Mouse (Mus musculus) olfactory bulb, adult 2 months (tissue): ENCODE data around the gene Tomm40. TPM values are rescaled to one million over a fixed set of nuclear protein-coding genes. Genes with fewer than 3 reads are reported as not detected.

ENCODE experiments used
- H3K27ac ChIP-seq: fragments of 200-500 bp; 2 replicates; pipeline ENCODE4 v1.5.1; 2012; ENCODE audit warnings: low read depth, low read length; ENCODE audit not compliant: insufficient read depth
- H3K4me1 ChIP-seq: fragments of 200-500 bp; 2 replicates; pipeline ENCODE4 v1.6.1; 2012; ENCODE audit warnings: low read length; ENCODE audit not compliant: control insufficient read depth, insufficient read depth
- H3K4me3 ChIP-seq: fragments of 200-500 bp; 2 replicates; pipeline ENCODE4 v1.5.1; 2012; ENCODE audit warnings: mild to moderate bottlenecking, low read depth, low read length, moderate library complexity; ENCODE audit not compliant: insufficient read depth
- CTCF ChIP-seq: fragments of 200-500 bp; IDR thresholded peaks from 2 replicates; pipeline ENCODE4 v1.5.1; 2012; ENCODE audit warnings: low read depth, mild to moderate bottlenecking, low read length, moderate library complexity; ENCODE audit not compliant: insufficient read depth
- POLR2A ChIP-seq: fragments of 200-500 bp; IDR thresholded peaks from 2 replicates; pipeline ENCODE4 v1.6.1; 2012; ENCODE audit warnings: mild to moderate bottlenecking, low read depth, low read length, moderate library complexity; ENCODE audit not compliant: insufficient read depth
- WGBS: fragments of 180-500 bp; shearing (Covaris S2); methylation state at CpG from one replicate; pipeline ENCODE4 v1.1.7; 2018; 5-methylcytosine and 5-hydroxymethylcytosine counted together
- polyA plus RNA-seq: library from polyadenylated mRNA; stranded (reverse); fragments of >200 nt; gene quantifications from 2 replicates; pipeline ENCODE4 v1.2.4, GENCODE M21; 2012; ENCODE audit warnings: low replicate concordance; ENCODE audit not compliant: missing spikeins, insufficient read depth, insufficient read length

The Tomm40 gene
- polyA plus RNA-seq = not detected in 2 replicates

DNA sequence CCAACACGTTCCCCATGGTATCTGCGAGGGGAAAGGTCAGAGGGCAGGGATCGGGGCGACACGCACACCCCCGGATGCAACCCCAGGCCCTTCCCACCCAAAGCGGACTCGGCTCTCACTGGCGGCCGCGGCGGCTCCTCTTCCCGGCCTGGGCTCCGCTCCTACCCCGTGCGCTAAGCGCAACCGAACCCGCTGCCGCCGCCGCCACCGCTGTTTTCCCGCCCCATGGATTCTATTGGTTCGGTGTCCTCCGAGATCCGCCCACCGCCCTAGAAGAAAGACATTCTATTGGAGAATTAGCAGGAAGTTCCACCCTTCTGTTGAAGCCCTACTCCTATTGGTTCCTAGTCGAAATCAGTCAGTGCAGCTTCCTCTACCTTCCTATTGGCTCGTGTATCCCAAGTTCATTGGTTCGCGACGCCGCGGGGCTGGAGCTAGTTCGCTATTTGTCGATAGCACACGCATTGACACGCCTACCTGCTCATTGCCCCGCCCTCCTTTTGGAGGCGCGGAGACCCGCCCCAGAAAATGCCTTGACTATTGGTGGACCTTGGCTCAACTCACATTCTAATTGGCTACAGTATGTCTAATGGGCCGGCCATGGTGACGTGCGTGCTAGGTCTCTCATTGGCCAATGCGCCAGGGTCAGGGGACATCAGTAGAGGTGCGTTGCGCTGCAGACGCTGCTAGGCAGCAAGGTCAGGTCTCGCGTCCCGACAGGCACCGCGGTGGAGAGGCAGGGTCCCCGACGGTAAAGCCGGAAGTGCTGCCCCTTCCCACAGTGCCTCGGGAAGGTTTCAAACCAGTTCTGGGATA is at the start of gene Tomm40:
TSS of gene Tomm40 (minus strand) at position 200 of the 816 bp plus-strand sequence.
- Histone ChIP-seq H3K4me1 (peaks cover 11% of the 10 kb centered on the region), H3K4me3 (peak within 1 kb of the TSS; percentile 67), H3K27ac (peak within 1 kb of the TSS; percentile 89)
- under 1% methylated on average over 59 of the region's 59 CpGs for WGBS
- peak; percentile 47; the same call in 1 of the 2 replicates for TF ChIP-seq POLR2A
- TF ChIP-seq CTCF = no peak

DNA sequence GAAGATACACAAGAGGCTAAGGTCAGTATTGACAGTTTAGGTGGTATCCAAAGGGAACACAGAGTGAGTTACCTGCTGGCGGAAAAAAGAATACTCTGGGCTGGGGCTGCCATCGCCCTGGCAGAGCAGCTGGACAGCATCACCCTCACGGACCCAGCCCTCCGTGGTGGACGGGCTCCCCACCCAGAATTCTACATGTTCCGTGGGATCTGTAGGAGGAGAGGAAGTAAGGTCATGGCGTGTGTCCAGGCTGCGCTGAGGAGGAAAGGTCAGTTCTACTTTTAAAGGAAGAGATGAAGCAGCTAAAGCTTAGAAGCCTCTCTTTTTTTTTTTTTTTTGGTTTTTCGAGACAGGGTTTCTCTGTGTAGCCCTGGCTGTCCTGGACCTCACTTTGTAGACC is 49.3 kb upstream of the Tomm40 start:
- H3K27ac ChIP-seq = no peak overlapping the region
- 0 out of 2 replicates have a peak, but pooled peaks cover 5% of the 10 kb centered on the region for H3K4me1 ChIP-seq
- 83% methylated on average over 9 of the region's 9 CpGs for WGBS
- TF ChIP-seq POLR2A (no peak), CTCF (no peak)
- H3K4me3 ChIP-seq = no peak overlapping the region

DNA sequence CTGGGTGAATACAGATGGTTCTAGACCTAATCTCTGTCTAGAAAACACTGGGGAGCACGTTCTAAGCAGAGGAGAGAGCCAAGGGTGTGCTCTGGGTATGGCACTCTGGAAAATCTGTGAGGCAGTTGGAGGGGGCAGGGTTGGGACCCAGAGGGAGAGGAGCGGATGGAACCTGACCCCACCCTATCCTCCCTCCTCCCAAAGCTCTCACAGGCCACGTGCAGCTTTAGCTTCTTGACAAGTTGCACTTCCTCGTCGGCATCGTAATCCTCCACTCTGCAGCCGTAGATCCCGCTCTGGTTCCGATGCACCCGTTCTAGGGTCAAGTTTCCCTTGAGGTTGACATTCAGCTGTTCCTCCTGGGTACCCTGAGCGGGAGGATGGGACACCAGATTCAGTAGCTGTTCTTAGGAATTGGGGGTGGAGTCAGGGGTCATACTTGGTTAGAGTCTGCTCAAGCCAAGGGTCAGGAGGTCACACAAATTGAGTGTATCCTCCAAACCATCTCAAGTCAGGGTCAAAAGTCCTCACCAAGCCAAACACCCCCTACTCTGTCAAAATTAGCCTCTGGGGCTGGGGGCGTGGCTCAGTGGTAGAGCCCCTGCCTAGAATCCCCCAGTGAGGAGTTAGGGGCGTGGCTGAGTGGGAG is 48.7 kb upstream of the Tomm40 start:
- Histone ChIP-seq H3K4me1 (no peaks in the 10 kb centered on the region), H3K4me3 (no peak overlapping the region), H3K27ac (no peak overlapping the region)
- WGBS = 83% methylated on average over 13 of the region's 13 CpGs
- TF ChIP-seq POLR2A (no peak), CTCF (no peak)

DNA sequence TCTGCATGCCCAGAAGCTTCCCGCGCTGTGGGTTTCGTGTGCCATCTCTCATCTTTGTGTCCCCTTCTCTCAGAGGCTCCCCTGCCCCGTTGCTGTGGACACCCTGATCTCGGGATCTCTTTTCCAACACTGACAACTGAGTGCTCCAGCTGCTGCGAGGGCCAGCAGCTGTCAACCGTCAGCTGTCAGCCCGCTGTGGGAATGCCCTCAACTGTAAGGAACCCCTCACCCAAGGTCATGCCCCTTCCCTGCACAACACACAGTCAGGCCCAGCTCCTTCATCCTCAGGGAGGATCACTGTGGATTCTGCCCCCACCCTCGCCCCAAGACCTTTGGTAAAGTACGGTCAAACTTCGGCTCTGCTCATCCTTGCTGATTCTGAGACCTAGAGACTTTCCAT is 47.0 kb upstream of the Tomm40 start:
- no peak overlapping the region for H3K4me3 ChIP-seq
- TF ChIP-seq POLR2A = no peak
- TF ChIP-seq CTCF = no peak
- H3K4me1 ChIP-seq = no peaks in the 10 kb centered on the region
- H3K27ac ChIP-seq = no peak overlapping the region
- 91% methylated on average over 11 of the region's 11 CpGs for WGBS

DNA sequence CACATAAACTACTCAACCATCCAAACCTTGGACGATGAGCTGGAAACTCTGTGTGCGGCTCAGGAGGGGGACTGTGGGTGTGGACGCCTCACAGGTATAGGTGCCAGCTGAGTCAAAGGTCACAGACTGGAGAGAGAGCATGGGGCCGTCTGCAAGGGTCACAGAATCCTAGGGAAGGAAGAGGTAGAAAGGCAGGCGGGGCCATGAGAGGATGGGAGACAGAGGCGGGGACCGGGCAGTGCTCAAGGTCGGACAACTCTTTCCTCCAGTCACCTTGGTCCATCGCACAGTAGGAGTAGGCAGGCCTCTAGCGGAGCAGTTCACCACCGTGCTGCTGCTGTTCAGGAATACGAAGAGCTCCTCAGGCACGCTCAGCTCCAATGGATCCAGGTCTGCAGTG is 44.8 kb upstream of the Tomm40 start:
- Histone ChIP-seq H3K4me3 (no peak overlapping the region), H3K4me1 (peaks cover 3% of the 10 kb centered on the region; the same call in 1 of the 2 replicates), H3K27ac (no peak overlapping the region)
- 90% methylated on average over 13 of the region's 13 CpGs for WGBS
- TF ChIP-seq POLR2A (no peak), CTCF (no peak)

DNA sequence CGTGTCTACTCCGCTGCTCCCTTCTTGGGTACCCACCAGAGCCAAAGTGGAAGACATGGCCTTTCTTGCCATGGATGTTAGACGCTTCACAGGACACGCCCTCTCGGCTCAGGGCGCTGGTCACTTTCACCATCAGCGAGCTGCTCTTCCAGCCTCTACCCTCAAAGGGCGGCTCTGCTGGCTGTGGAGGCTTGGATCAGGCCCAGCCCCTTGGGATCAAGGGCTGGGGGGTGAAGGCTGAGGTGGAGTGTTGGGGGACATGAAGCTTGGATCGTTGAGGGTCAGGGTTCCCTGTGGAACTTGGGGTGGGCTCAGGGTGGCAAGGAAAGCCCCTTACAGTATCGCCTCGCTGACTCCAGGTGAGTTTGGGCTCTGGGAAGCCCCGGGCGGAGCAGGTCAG is 43.4 kb upstream of the Tomm40 start:
- Histone ChIP-seq H3K4me1 (peaks cover 3% of the 10 kb centered on the region; the same call in 1 of the 2 replicates), H3K27ac (no peak overlapping the region), H3K4me3 (no peak overlapping the region)
- TF ChIP-seq POLR2A (no peak), CTCF (no peak)
- 92% methylated on average over 13 of the region's 13 CpGs for WGBS

DNA sequence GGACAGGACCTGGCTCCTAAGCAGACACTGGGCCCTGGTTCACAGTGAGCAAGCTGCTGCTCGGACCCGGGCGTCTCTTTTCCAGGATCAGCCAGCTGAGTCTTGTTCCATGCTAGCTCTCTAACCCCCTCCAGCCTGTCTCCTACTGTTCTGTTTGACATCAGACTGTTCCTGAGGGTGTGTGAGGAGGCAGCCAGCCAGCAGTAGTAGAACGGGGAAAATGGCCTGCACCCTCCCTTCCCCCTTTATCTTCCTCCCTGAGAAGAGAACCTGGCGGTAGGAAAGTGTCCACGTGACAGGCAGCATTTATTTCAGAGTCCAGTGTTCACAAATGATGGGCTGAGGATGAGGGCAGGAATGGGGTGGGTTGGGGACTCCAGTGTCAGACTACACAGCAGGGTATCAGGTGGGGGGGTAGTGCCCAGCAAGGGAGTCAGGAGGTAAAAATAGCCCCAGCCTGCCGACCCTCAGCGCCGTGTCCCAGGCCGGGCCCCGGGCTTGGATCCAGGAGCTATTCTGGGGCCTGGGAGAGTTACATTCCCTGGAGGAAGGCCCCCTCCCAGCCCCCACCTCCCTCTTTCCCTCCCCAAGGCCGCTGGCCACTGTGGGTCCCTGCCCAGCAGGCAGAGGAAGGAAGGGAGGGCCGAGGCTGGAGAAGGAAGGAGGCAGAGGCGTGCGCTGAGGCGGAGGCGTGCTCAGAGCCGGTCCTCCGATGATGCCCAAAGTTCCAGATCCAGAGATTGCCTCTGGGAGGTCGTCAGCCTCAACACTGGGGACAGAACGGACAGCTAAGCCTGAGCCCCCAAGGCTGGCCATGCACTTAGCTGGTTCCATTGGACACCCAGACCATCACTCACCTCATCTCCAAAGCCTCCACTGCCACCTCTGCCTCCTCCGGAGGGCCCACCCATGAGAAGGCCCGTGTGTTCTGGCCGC is 40.9 kb upstream of the Tomm40 start:
- H3K4me3 ChIP-seq = no peak overlapping the region
- H3K4me1 ChIP-seq = peaks cover 3% of the 10 kb centered on the region; the same call in 1 of the 2 replicates
- TF ChIP-seq POLR2A = no peak
- no peak for TF ChIP-seq CTCF
- peak overlapping the region; percentile 13; the same call in 1 of the 2 replicates for H3K27ac ChIP-seq
- 62% methylated on average over 24 of the region's 24 CpGs for WGBS

DNA sequence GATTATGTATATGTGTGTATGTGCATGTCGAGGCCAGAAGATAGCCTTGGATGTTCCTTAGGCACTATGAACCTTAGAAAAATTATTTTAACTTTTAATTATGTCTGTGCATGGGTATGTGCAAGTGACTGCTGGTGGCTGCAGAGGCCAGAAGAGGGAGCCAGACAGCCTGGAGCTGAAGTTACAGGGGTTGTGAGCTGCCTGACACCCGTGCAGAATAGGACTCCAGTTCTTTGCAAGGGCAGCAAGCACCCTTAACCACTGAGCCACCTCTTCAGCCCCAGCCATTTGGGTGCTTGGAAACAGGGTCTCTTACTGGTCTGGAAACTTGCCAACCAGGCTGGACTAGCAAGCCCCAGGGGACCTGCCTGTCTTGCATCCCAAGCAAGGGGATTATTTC is 39.8 kb upstream of the Tomm40 start:
- 78% methylated on average over 2 of the region's 2 CpGs for WGBS
- Histone ChIP-seq H3K4me3 (no peak overlapping the region), H3K4me1 (peaks cover 7% of the 10 kb centered on the region), H3K27ac (no peak overlapping the region)
- TF ChIP-seq POLR2A (no peak), CTCF (no peak)

DNA sequence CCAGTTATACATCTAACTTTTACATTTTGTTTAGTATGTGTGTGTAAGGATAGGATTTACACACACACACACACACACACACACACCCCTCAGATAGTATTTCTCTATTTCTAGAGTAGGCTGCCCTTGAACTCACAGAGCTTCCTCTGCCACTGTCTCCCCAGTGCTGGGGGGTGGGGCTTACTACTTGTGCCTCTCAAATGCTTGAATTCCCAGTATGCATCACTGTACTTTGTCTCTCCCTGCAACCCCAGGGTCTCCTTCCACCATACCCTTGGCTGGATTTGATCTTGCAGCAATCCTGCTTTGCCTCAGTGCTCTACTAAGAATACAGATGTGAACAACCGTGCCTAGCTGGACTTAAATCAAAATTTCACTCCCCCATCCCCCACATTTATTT is 38.8 kb upstream of the Tomm40 start:
- TF ChIP-seq POLR2A (no peak), CTCF (no peak)
- H3K4me3 ChIP-seq = no peak overlapping the region
- H3K27ac ChIP-seq = no peak overlapping the region
- 76% methylated on average over 1 of the region's 1 CpGs for WGBS
- H3K4me1 ChIP-seq = peaks cover 15% of the 10 kb centered on the region
